Comparison of ENCODE assay signal across 18 mouse cellular contexts in the genomic region with DNA sequence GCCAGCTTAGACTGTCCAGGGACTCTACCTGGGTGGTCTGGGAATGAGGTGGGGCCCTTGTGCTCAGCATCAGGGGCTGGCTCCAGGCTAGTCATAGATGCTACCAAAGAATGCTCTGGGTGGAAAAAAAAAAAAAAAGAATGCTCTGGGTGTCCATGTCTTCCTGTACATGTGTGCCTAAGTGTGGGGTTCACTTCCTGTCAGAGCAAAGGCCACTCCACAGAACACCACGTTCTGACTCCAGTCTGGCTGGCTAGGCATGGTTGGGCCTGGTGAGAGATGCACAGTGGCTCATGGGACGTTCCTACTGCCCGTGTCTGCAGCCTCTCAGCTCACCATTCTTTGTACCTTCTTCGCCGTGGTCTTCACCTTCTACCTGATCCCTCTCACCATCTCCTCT. TPM values are rescaled to one million over a fixed set of nuclear protein-coding genes. Genes with fewer than 3 reads are reported as not detected.
DNase-seq lines count a peak whose midpoint lies in the region; ATAC-seq lines count a peak whose summit lies in the region.
"Had no signal": no experiment of that assay in that cellular context is flagged by ENCODE, and none has a peak within 500 bp of the region (broad histone marks: within the 10 kb centered on the region; RNA-seq: fewer than 3 reads in every experiment).

No protein-coding gene starts in this region.

- peaks cover 20% of the 10 kb centered on the region for H3K4me1 ChIP-seq in megakaryocyte, embryonic 14.5 days
- H3K4me1 ChIP-seq in limb, embryonic 10.5 days: peaks cover 15% of the 10 kb centered on the region

- no peaks in the 10 kb centered on the region for H3K9me3 ChIP-seq in megakaryocyte, embryonic 14.5 days
- H3K9me3 ChIP-seq in limb, embryonic 10.5 days (replicated peaks): no peaks in the 10 kb centered on the region
- H3K9me3 ChIP-seq: embryonic facial prominence, embryonic 12.5 days; G1E; heart, embryonic 10.5 days had no signal

- no peaks in the 10 kb centered on the region for H3K36me3 ChIP-seq in megakaryocyte, embryonic 14.5 days (replicated peaks; ENCODE audit: low read length)
- H3K36me3 ChIP-seq in limb, embryonic 10.5 days: 0 out of 2 replicates have a peak, but pooled peaks cover 3% of the 10 kb centered on the region
- H3K36me3 ChIP-seq: embryonic facial prominence, embryonic 12.5 days; G1E had no signal

- WGBS in limb, embryonic 10.5 days: 77% methylated on average over 5 of the region's 5 CpGs

- H3K4me3 ChIP-seq in megakaryocyte, embryonic 14.5 days (replicated peaks): peak overlapping the region; percentile 51
- no peak overlapping the region for H3K4me3 ChIP-seq in limb, embryonic 10.5 days
- H3K4me3 ChIP-seq: embryonic facial prominence, embryonic 12.5 days; heart, embryonic 10.5 days had no signal

- no peak for ATAC-seq in megakaryocyte, adult 5-6 weeks (ENCODE audit: poor library complexity, severe bottlenecking)
- ATAC-seq in granulocyte monocyte progenitor cell, adult 5-6 weeks (replicated peaks; ENCODE audit: poor library complexity, severe bottlenecking): 0 out of 2 replicates have a peak, but pooled peaks have one; percentile 7

- DNase-seq in T-cell, adult 2 months (ENCODE audit: low spot score): peak; percentile 6
- no peak for DNase-seq in limb, embryonic 10.5 days (ENCODE audit: low spot score)
- DNase-seq in cerebellum, postnatal 14 days: no peak
- DNase-seq in embryo, embryonic 11 days: no peak
- no peak for DNase-seq in kidney, adult 18-20 months
- DNase-seq: adrenal gland, postnatal 14 days; cerebellum, adult 9-11 months; gastrocnemius, postnatal 14 days; kidney, postnatal 10 days; left cerebral cortex, postnatal 4 days; lung, postnatal 36 days had no signal

- H3K27me3 ChIP-seq in megakaryocyte, embryonic 14.5 days (replicated peaks): peaks cover 82% of the 10 kb centered on the region
- no peaks in the 10 kb centered on the region for H3K27me3 ChIP-seq in limb, embryonic 10.5 days (ENCODE audit: low read depth, poor library complexity, severe bottlenecking)
- H3K27me3 ChIP-seq: embryonic facial prominence, embryonic 12.5 days had no signal

- peak overlapping the region; percentile 37; the same call in 1 of the 2 replicates for H3K27ac ChIP-seq in limb, embryonic 10.5 days
- H3K27ac ChIP-seq: embryonic facial prominence, embryonic 12.5 days; heart, embryonic 10.5 days; liver, embryonic 14.5 days had no signal

RNA-seq across cellular contexts. Expression of a gene that starts 17.2 kb away (rescaled TPM):
- polyA plus RNA-seq in megakaryocyte, embryonic 14.5 days (2012; ENCODE audit: insufficient read depth, low replicate concordance): 2.4 TPM in 1 of 2 replicates, not detected in the other
- 1.0 and 1.1 TPM in 2 replicates for total RNA-seq in megakaryocyte, adult 5-6 weeks (2015)
- total RNA-seq in megakaryocyte, adult 5-6 weeks (2017): not detected in 2 replicates
- not detected in 2 replicates for total RNA-seq in granulocyte monocyte progenitor cell, adult 5-6 weeks (2014; fragmentation: Nextera tagmentation)
- 0.22 and 0.57 TPM in 2 replicates for total RNA-seq in granulocyte monocyte progenitor cell, adult 5-6 weeks (2017)
- polyA plus RNA-seq in limb, embryonic 10.5 days (2016; fragmentation: Nextera tagmentation; extraction: Ambion mirVana): 0.21 and 0.63 TPM in 2 replicates
- total RNA-seq: G1E had no signal
- polyA plus RNA-seq: G1E had no signal

RNA-seq across cellular contexts. Expression of a gene that starts 34.9 kb away (rescaled TPM):
- polyA plus RNA-seq in megakaryocyte, embryonic 14.5 days (2012; ENCODE audit: insufficient read depth, low replicate concordance): 128 and 530 TPM in 2 replicates
- 992 and 1,050 TPM in 2 replicates for total RNA-seq in megakaryocyte, adult 5-6 weeks (2015)
- 1,038 and 1,097 TPM in 2 replicates for total RNA-seq in megakaryocyte, adult 5-6 weeks (2017)
- 1,410 and 1,463 TPM in 2 replicates for total RNA-seq in granulocyte monocyte progenitor cell, adult 5-6 weeks (2014; fragmentation: Nextera tagmentation)
- total RNA-seq in granulocyte monocyte progenitor cell, adult 5-6 weeks (2017): 1,810 and 2,293 TPM in 2 replicates
- polyA plus RNA-seq in limb, embryonic 10.5 days (2016; fragmentation: Nextera tagmentation; extraction: Ambion mirVana): 745 and 824 TPM in 2 replicates
